Mouse (Mus musculus) kidney, postnatal 0 days (tissue): Measurements from ENCODE around the gene Aldh4a1. TPM values are rescaled to one million over a fixed set of nuclear protein-coding genes. Genes with fewer than 3 reads are reported as not detected.

Source experiments
- ATAC-seq: fragments of 200-750 bp; cut with Nextera tagmentation; replicated peaks from 2 replicates; pipeline ENCODE4 v1.8.0; 2017; ENCODE audit warnings: low read depth, moderate number of reproducible peaks, moderate TSS enrichment, moderate library complexity; ENCODE audit not compliant: low FRiP score
- DNase-seq: peaks from one replicate; pipeline ENCODE4 v3.0.0-alpha.2; 2016; ENCODE audit warnings: low spot score
- H3K27ac ChIP-seq: fragments of 300-500 bp; sonication (generic); 2 replicates; pipeline ENCODE4 v1.5.1; 2014; ENCODE audit warnings: mild to moderate bottlenecking
- H3K27me3 ChIP-seq: fragments of 300-500 bp; sonication (generic); 2 replicates; pipeline ENCODE4 v1.6.1; 2014; ENCODE audit warnings: low read length, mixed read lengths; ENCODE audit not compliant: insufficient read depth
- H3K36me3 ChIP-seq: fragments of 300-500 bp; sonication (generic); 2 replicates; pipeline ENCODE4 v1.6.1; 2014; ENCODE audit warnings: low read length, mixed read lengths; ENCODE audit not compliant: insufficient read depth
- H3K4me1 ChIP-seq: fragments of 300-500 bp; sonication (generic); replicated peaks from 2 replicates; pipeline ENCODE4 v1.6.1; 2014; ENCODE audit warnings: antibody characterized with exemption, low read length, mixed read lengths; ENCODE audit not compliant: insufficient read depth
- H3K4me2 ChIP-seq: fragments of 300-500 bp; sonication (generic); 2 replicates; pipeline ENCODE4 v1.6.1; 2014; ENCODE audit warnings: mild to moderate bottlenecking, low read length, moderate library complexity, mixed read lengths
- H3K4me3 ChIP-seq: fragments of 300-500 bp; sonication (generic); replicated peaks from 2 replicates; pipeline ENCODE4 v1.5.1; 2014; ENCODE audit warnings: low read depth, low read length
- H3K9ac ChIP-seq: fragments of 300-500 bp; sonication (generic); 2 replicates; pipeline ENCODE4 v1.6.1; 2014; ENCODE audit warnings: low read depth, low read length
- H3K9me3 ChIP-seq: fragments of 300-500 bp; sonication (generic); replicated peaks from 2 replicates; pipeline ENCODE4 v1.6.1; 2016; ENCODE audit warnings: low read length, inconsistent platforms, mixed read lengths
- CTCF ChIP-seq: IDR thresholded peaks from 2 replicates; pipeline ENCODE4 v1.5.1; 2016; ENCODE audit warnings: antibody characterized with exemption, low read depth, mild to moderate bottlenecking, moderate library complexity
- WGBS: fragments of 180-500 bp; shearing (Covaris S2); extraction: QIAGEN DNeasy Blood & Tissue Kit; methylation state at CpG from one replicate; pipeline ENCODE4 v1.1.7; 2014; 5-methylcytosine and 5-hydroxymethylcytosine counted together
- polyA plus RNA-seq: library from polyadenylated mRNA; unstranded; fragments of >200 nt; fragmentation: Nextera tagmentation; extraction: Ambion mirVana; gene quantifications from 2 replicates; pipeline ENCODE4 v1.2.1, GENCODE M21; 2015

The Aldh4a1 gene
- polyA plus RNA-seq, 1 experiment from 2014 or later, result 91.0 TPM

DNA sequence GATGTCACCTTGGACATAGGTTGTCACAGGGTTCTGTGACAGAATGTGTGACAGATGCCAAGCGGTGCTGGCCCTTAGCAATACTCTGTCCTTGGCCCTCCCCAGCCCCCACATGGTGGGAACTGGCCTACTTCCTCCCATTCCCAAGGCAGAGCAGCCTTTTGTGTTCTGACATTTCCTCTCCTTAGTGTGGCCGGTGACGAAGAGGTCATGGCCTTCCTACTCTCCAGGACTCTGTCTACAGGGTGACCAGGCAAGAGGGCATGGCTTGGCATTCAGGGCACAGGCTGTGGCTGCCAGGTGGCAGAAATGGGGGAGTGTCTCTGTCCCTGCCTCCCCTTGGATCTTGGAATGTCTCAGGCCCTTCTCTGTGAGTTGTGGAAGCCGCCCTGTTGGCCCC lies 35.3 kb upstream of the Aldh4a1 start:
- WGBS, result 58% methylated on average over 4 of the region's 4 CpGs
- Histone ChIP-seq H3K4me2 (no peak overlapping the region), H3K9me3 (no peaks in the 10 kb centered on the region), H3K36me3 (no peaks in the 10 kb centered on the region), H3K4me1 (peaks cover 41% of the 10 kb centered on the region), H3K4me3 (no peak overlapping the region), H3K27me3 (no peaks in the 10 kb centered on the region), H3K27ac (0 out of 2 replicates have a peak overlapping the region, but pooled peaks have one; percentile 10), H3K9ac (no peak overlapping the region)
- 0 out of 2 replicates have a peak, but pooled peaks have one; percentile 18 for ATAC-seq
- TF ChIP-seq CTCF, result no peak
- no peak for DNase-seq

GRCm38 (mm10) chr4:139587773-139588172 lies 34.9 kb upstream of the Aldh4a1 start:
- Histone ChIP-seq H3K27ac (0 out of 2 replicates have a peak overlapping the region, but pooled peaks have one; percentile 10), H3K9ac (no peak overlapping the region), H3K36me3 (no peaks in the 10 kb centered on the region), H3K4me2 (no peak overlapping the region), H3K9me3 (no peaks in the 10 kb centered on the region), H3K4me3 (no peak overlapping the region), H3K4me1 (peaks cover 37% of the 10 kb centered on the region), H3K27me3 (no peaks in the 10 kb centered on the region)
- DNase-seq, result no peak
- WGBS, result 66% methylated on average over 4 of the region's 4 CpGs
- ATAC-seq, result no peak
- TF ChIP-seq CTCF, result no peak

- H3K36me3 ChIP-seq, result no peaks in the 10 kb centered on the region
- no peak overlapping the region for H3K27ac ChIP-seq
- H3K4me1 ChIP-seq, result peaks cover 37% of the 10 kb centered on the region
- H3K4me3 ChIP-seq, result no peak overlapping the region
- DNase-seq (no peak), ATAC-seq (no peak)
- no peak overlapping the region for H3K4me2 ChIP-seq
- H3K9me3 ChIP-seq, result no peaks in the 10 kb centered on the region
- WGBS, result 60% methylated on average over 5 of the region's 5 CpGs
- no peak overlapping the region for H3K9ac ChIP-seq
- H3K27me3 ChIP-seq, result no peaks in the 10 kb centered on the region
- TF ChIP-seq CTCF, result no peak
Observed at GRCm38 (mm10) chr4:139589351-139590027, 33.2 kb upstream of the Aldh4a1 start.

- Histone ChIP-seq H3K4me2 (no peak overlapping the region), H3K4me3 (no peak overlapping the region), H3K27ac (no peak overlapping the region), H3K36me3 (no peaks in the 10 kb centered on the region), H3K27me3 (no peaks in the 10 kb centered on the region), H3K4me1 (peaks cover 38% of the 10 kb centered on the region), H3K9ac (no peak overlapping the region), H3K9me3 (no peaks in the 10 kb centered on the region)
- ATAC-seq (no peak), DNase-seq (no peak)
- no peak for TF ChIP-seq CTCF
- 38% methylated on average over 4 of the region's 4 CpGs for WGBS
Observed at GRCm38 (mm10) chr4:139590446-139590845, 32.2 kb upstream of the Aldh4a1 start.

- H3K9me3 ChIP-seq, result no peaks in the 10 kb centered on the region
- ATAC-seq, result no peak
- H3K4me1 ChIP-seq, result peaks cover 42% of the 10 kb centered on the region
- no peak overlapping the region for H3K4me2 ChIP-seq
- H3K9ac ChIP-seq, result no peak overlapping the region
- H3K27me3 ChIP-seq, result no peaks in the 10 kb centered on the region
- WGBS, result 57% methylated on average over 7 of the region's 7 CpGs
- TF ChIP-seq CTCF, result no peak
- H3K36me3 ChIP-seq, result no peaks in the 10 kb centered on the region
- no peak for DNase-seq
- H3K4me3 ChIP-seq, result no peak overlapping the region
- H3K27ac ChIP-seq, result no peak overlapping the region
Observed at GRCm38 (mm10) chr4:139592895-139593294, 29.8 kb upstream of the Aldh4a1 start.

- no peak for TF ChIP-seq CTCF
- Histone ChIP-seq H3K27ac (no peak overlapping the region; the same call in 1 of the 2 replicates), H3K9ac (no peak overlapping the region), H3K4me3 (no peak overlapping the region), H3K36me3 (no peaks in the 10 kb centered on the region), H3K9me3 (no peaks in the 10 kb centered on the region), H3K4me2 (no peak overlapping the region), H3K27me3 (no peaks in the 10 kb centered on the region), H3K4me1 (peaks cover 46% of the 10 kb centered on the region)
- DNase-seq (no peak), ATAC-seq (no peak)
- WGBS, result 69% methylated on average over 6 of the region's 6 CpGs
Observed at GRCm38 (mm10) chr4:139593383-139593782, 29.3 kb upstream of the Aldh4a1 start.
